Mouse (Mus musculus) CD4-positive, CD25-positive, alpha-beta regulatory T cell, adult 2 months (primary cell): ENCODE measurements around the gene Fscb.

ENCODE experiments used
- DNase-seq: peaks from one replicate; pipeline ENCODE4 v3.0.0-alpha.2; 2012; ENCODE audit warnings: low read depth, low spot score

Gene Fscb

GRCm38 (mm10) chr12:64474590-64474989 is at the start of gene Fscb:
Gene Fscb (minus strand): TSS chr12:64474690.
- no peak for DNase-seq

- no peak for DNase-seq
Observed at GRCm38 (mm10) chr12:64516775-64517174, 42.3 kb upstream of the Fscb start.

- DNase-seq: no peak
Observed at GRCm38 (mm10) chr12:64513439-64513838, 38.9 kb upstream of the Fscb start.

GRCm38 (mm10) chr12:64497706-64498105 is 23.2 kb upstream of the Fscb start:
- no peak for DNase-seq

- no peak for DNase-seq
Observed at GRCm38 (mm10) chr12:64473615-64474014, 875 bp downstream of the Fscb start.

GRCm38 (mm10) chr12:64473136-64473535 is 1.4 kb downstream of the Fscb start:
- no peak for DNase-seq

GRCm38 (mm10) chr12:64455228-64455627 is 19.3 kb downstream of the Fscb start:
- no peak for DNase-seq

GRCm38 (mm10) chr12:64449911-64450310 is 24.6 kb downstream of the Fscb start:
- no peak for DNase-seq

- no peak for DNase-seq
Observed at GRCm38 (mm10) chr12:64436675-64437074, 37.8 kb downstream of the Fscb start.
